21 mouse cellular contexts compared by ENCODE assay signal in the genomic region with DNA sequence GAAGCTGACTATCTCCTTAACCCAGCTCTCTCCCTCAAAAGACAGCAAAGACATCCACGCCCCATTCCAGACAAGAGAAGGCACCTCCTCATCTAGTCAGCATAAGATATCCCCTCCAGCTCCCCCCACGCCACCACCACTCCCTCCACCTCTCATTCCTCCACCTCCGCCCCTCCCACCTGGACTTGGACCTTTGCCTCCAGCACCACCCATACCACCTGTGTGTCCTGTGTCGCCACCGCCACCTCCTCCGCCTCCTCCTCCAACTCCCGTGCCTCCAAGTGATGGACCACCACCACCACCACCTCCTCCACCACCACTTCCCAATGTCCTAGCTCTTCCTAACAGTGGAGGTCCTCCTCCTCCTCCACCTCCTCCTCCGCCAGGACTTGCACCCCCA.
DNase-seq lines count a peak whose midpoint lies in the region; ATAC-seq and TF ChIP-seq lines count a peak whose summit lies in the region.
"Had no signal": no experiment of that assay in that cellular context is flagged by ENCODE, and none has a peak within 500 bp of the region (broad histone marks: within the 10 kb centered on the region; RNA-seq: fewer than 3 reads in every experiment).

No protein-coding gene starts in this region.

- H3K9me3 ChIP-seq in kidney, embryonic 15.5 days (replicated peaks): no peaks in the 10 kb centered on the region
- H3K9me3 ChIP-seq in megakaryocyte, embryonic 14.5 days: peaks cover 8% of the 10 kb centered on the region; the same call in 1 of the 2 replicates
- no peaks in the 10 kb centered on the region for H3K9me3 ChIP-seq in intestine, embryonic 16.5 days (ENCODE audit: control insufficient read depth, low read length)
- H3K9me3 ChIP-seq: embryonic facial prominence, embryonic 12.5 days; forebrain, embryonic 12.5 days; heart, embryonic 15.5 days; hindbrain, embryonic 10.5 days had no signal

- H3K36me3 ChIP-seq in kidney, adult 2 months (ENCODE audit: control insufficient read depth, insufficient read depth, low read length): peaks cover 1% of the 10 kb centered on the region; the same call in 1 of the 2 replicates
- H3K36me3 ChIP-seq in kidney, embryonic 15.5 days: peaks cover 7% of the 10 kb centered on the region
- H3K36me3 ChIP-seq in megakaryocyte, embryonic 14.5 days (replicated peaks; ENCODE audit: low read length): no peaks in the 10 kb centered on the region
- H3K36me3 ChIP-seq in intestine, embryonic 16.5 days (ENCODE audit: control insufficient read depth, insufficient read depth, low read length): no peaks in the 10 kb centered on the region
- H3K36me3 ChIP-seq: embryonic facial prominence, embryonic 12.5 days; forebrain, embryonic 12.5 days; heart, embryonic 15.5 days; hindbrain, embryonic 10.5 days had no signal

- H3K27me3 ChIP-seq in kidney, adult 2 months (replicated peaks; ENCODE audit: control insufficient read depth, insufficient read depth, low read length): no peaks in the 10 kb centered on the region
- H3K27me3 ChIP-seq in kidney, embryonic 15.5 days: no peaks in the 10 kb centered on the region
- H3K27me3 ChIP-seq in megakaryocyte, embryonic 14.5 days (replicated peaks): no peaks in the 10 kb centered on the region
- no peaks in the 10 kb centered on the region for H3K27me3 ChIP-seq in intestine, embryonic 16.5 days (replicated peaks; ENCODE audit: control insufficient read depth, insufficient read depth, low read length)
- H3K27me3 ChIP-seq: embryonic facial prominence, embryonic 12.5 days; forebrain, embryonic 12.5 days; heart, embryonic 15.5 days had no signal

- intact Hi-C loops in heart, postnatal 25 days (cut with DNase I): no loop called here

- TF ChIP-seq CTCF in kidney, adult 2 months (conservative IDR thresholded peaks at IDR 0.05; ENCODE audit: insufficient read depth, insufficient read length, low read depth, low read length): no peak

- no peak for ATAC-seq in kidney, embryonic 15.5 days (replicated peaks; ENCODE audit: low FRiP score)
- ATAC-seq in megakaryocyte, adult 5-6 weeks (ENCODE audit: poor library complexity, severe bottlenecking): no peak
- ATAC-seq in intestine, embryonic 16.5 days: peak; percentile 78
- ATAC-seq: CD4-positive, CD25-positive, alpha-beta regulatory T cell, adult 4 months; forebrain, embryonic 16.5 days had no signal

- H3K4me2 ChIP-seq in kidney, embryonic 15.5 days: no peak overlapping the region
- H3K4me2 ChIP-seq in intestine, embryonic 16.5 days (ENCODE audit: low read depth, low read length): no peak overlapping the region
- H3K4me2 ChIP-seq: embryonic facial prominence, embryonic 12.5 days; forebrain, embryonic 12.5 days; heart, embryonic 11.5 days; heart, embryonic 15.5 days had no signal

- no peak overlapping the region for H3K9ac ChIP-seq in kidney, embryonic 15.5 days
- no peak overlapping the region for H3K9ac ChIP-seq in intestine, embryonic 16.5 days (ENCODE audit: low read depth, low read length)
- H3K9ac ChIP-seq: embryonic facial prominence, embryonic 12.5 days; forebrain, embryonic 12.5 days; heart, embryonic 15.5 days had no signal

- H3K4me1 ChIP-seq in kidney, adult 2 months (ENCODE audit: control insufficient read depth, insufficient read depth, low read length): peaks cover 2% of the 10 kb centered on the region; the same call in 1 of the 2 replicates
- no peaks in the 10 kb centered on the region for H3K4me1 ChIP-seq in kidney, embryonic 15.5 days
- no peaks in the 10 kb centered on the region for H3K4me1 ChIP-seq in megakaryocyte, embryonic 14.5 days
- H3K4me1 ChIP-seq in intestine, embryonic 16.5 days (ENCODE audit: control insufficient read depth, insufficient read depth, low read length): no peaks in the 10 kb centered on the region
- H3K4me1 ChIP-seq: embryonic facial prominence, embryonic 12.5 days; forebrain, embryonic 12.5 days; heart, embryonic 15.5 days; hindbrain, embryonic 10.5 days had no signal

- 82% methylated on average over 8 of the region's 8 CpGs for WGBS in kidney, adult 2 months
- WGBS in kidney, embryonic 15.5 days: 92% methylated on average over 8 of the region's 8 CpGs
- WGBS in intestine, embryonic 16.5 days: 85% methylated on average over 8 of the region's 8 CpGs

- TF ChIP-seq POLR2A in kidney, adult 2 months (IDR thresholded peaks at IDR 0.05; ENCODE audit: low read depth, low read length): no peak

- H3K27ac ChIP-seq in kidney, adult 2 months (ENCODE audit: insufficient read depth, low read depth, low read length): no peak overlapping the region
- no peak overlapping the region for H3K27ac ChIP-seq in kidney, embryonic 15.5 days
- H3K27ac ChIP-seq in intestine, embryonic 16.5 days (ENCODE audit: low read length): no peak overlapping the region
- H3K27ac ChIP-seq: embryonic facial prominence, embryonic 12.5 days; forebrain, embryonic 12.5 days; heart, adult 2 months; heart, embryonic 15.5 days; hindbrain, embryonic 10.5 days had no signal

- H3K4me3 ChIP-seq in kidney, adult 2 months (ENCODE audit: insufficient read depth, low read depth, low read length): no peak overlapping the region
- no peak overlapping the region for H3K4me3 ChIP-seq in kidney, embryonic 15.5 days (replicated peaks)
- peak overlapping the region; percentile 65 for H3K4me3 ChIP-seq in megakaryocyte, embryonic 14.5 days (replicated peaks)
- no peak overlapping the region for H3K4me3 ChIP-seq in intestine, embryonic 16.5 days (ENCODE audit: low read length)
- H3K4me3 ChIP-seq: embryonic facial prominence, embryonic 12.5 days; forebrain, embryonic 12.5 days; heart, adult 2 months; heart, embryonic 15.5 days; hindbrain, embryonic 10.5 days had no signal

- DNase-seq in kidney, adult 2 months: peak; percentile 19
- peak; percentile 20 for DNase-seq in yolk sac, embryonic 10.5 days (ENCODE audit: low spot score)
- no peak for DNase-seq in heart, postnatal 25 days (ENCODE audit: low spot score)
- DNase-seq: adrenal gland, postnatal 10 days; B cell, adult 2 months; cerebellum, adult 11 months; cerebellum, adult 8-10 months; gastrocnemius, postnatal 10 days; heart, adult 2 months; heart, postnatal 14 days had no signal
